Mouse (Mus musculus) embryonic facial prominence, embryonic 12.5 days (tissue): Measurements from ENCODE around the gene Hist1h3d. TPM values are rescaled to one million over a fixed set of nuclear protein-coding genes. Genes with fewer than 3 reads are reported as not detected.
"Not testable (repeated sequence)": the region's sequence is repeated elsewhere in the genome, so short reads cannot be mapped to it uniquely, and the experiment has no call there.

Experiments
- ATAC-seq: fragments of 200-750 bp; cut with Nextera tagmentation; 2 replicates; pipeline ENCODE4 v1.8.0; 2017; ENCODE audit not compliant: insufficient number of reproducible peaks, insufficient read depth, low FRiP score, low TSS enrichment
- H3K27ac ChIP-seq: fragments of 300-500 bp; sonication (generic); 2 replicates; pipeline ENCODE4 v1.5.1; 2016; ENCODE audit warnings: mild to moderate bottlenecking
- H3K27me3 ChIP-seq: fragments of 300-500 bp; sonication (generic); 2 replicates; pipeline ENCODE4 v1.6.1; 2016; ENCODE audit warnings: mild to moderate bottlenecking, moderate library complexity
- H3K36me3 ChIP-seq: fragments of 300-500 bp; sonication (generic); 2 replicates; pipeline ENCODE4 v1.6.1; 2016; ENCODE audit warnings: mild to moderate bottlenecking
- H3K4me1 ChIP-seq: fragments of 300-500 bp; sonication (generic); 2 replicates; pipeline ENCODE4 v1.6.1; 2016
- H3K4me2 ChIP-seq: fragments of 300-500 bp; sonication (generic); replicated peaks from 2 replicates; pipeline ENCODE4 v1.6.1; 2016; ENCODE audit warnings: mild to moderate bottlenecking, moderate library complexity
- H3K4me3 ChIP-seq: fragments of 300-500 bp; sonication (generic); 2 replicates; pipeline ENCODE4 v1.5.1; 2016; ENCODE audit warnings: mild to moderate bottlenecking
- H3K9ac ChIP-seq: fragments of 300-500 bp; sonication (generic); 2 replicates; pipeline ENCODE4 v1.6.1; 2016; ENCODE audit warnings: mild to moderate bottlenecking, moderate library complexity
- H3K9me3 ChIP-seq: fragments of 300-500 bp; sonication (generic); 2 replicates; pipeline ENCODE4 v1.6.1; 2016; ENCODE audit warnings: mild to moderate bottlenecking, moderate library complexity
- WGBS: fragments of 180-500 bp; shearing (Covaris S2); methylation state at CpG from one replicate; pipeline ENCODE4 v1.1.7; 2016; 5-methylcytosine and 5-hydroxymethylcytosine counted together
- polyA plus RNA-seq: library from polyadenylated mRNA; unstranded; fragments of >200 nt; fragmentation: Nextera tagmentation; extraction: Ambion mirVana; gene quantifications from 2 replicates; pipeline ENCODE4 v1.2.1, GENCODE M21; 2016

Gene Hist1h3d
- polyA plus RNA-seq, 1 experiment from 2014 or later = 5.5 TPM

DNA sequence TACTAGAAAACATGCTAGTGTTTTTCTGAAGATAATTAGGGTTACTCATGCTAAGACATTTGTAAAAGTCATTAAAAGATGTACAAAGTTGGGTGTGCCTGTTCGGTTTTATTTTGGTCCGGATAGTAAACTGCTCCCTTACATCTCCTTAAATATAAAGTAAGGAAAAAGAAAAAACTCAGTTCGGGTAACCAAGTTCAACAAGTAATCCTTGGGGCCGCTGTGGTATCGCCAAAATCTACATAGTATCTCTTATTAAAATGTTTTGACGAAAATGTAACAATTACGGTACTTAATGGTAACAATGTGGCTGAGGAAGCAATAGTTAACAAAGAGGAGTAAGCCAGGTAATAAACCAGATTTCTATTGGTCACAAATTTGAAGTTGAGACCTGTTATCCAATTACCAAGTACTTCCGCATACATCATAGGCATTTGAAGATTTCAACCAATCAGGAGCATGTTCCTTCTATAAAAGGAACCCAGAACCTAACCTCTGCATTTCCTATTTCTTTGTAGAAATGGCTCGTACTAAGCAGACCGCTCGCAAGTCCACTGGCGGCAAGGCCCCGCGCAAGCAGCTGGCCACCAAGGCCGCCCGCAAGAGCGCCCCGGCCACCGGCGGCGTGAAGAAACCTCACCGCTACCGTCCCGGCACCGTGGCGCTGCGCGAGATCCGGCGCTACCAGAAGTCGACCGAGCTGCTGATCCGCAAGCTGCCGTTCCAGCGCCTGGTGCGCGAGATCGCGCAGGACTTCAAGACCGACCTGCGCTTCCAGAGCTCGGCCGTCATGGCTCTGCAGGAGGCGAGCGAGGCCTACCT, 31.4 kb upstream of the Hist1h3d start, which contains the start of gene Hist1h3f:
Gene Hist1h3f (plus strand): TSS at position 88 of the 822 bp plus-strand sequence.
- under 1% methylated on average over 35 of the region's 45 CpGs for WGBS
- peak; percentile 86 for ATAC-seq
- Histone ChIP-seq H3K9ac (peak within 1 kb of the TSS; percentile 64), H3K9me3 (no peaks in the 10 kb centered on the region), H3K4me2 (peak within 1 kb of the TSS; percentile 68), H3K4me3 (peak within 1 kb of the TSS; percentile 47), H3K36me3 (no peaks in the 10 kb centered on the region), H3K27me3 (no peaks in the 10 kb centered on the region), H3K4me1 (peaks cover 5% of the 10 kb centered on the region; the same call in 1 of the 2 replicates), H3K27ac (peak within 1 kb of the TSS; percentile 96)

DNA sequence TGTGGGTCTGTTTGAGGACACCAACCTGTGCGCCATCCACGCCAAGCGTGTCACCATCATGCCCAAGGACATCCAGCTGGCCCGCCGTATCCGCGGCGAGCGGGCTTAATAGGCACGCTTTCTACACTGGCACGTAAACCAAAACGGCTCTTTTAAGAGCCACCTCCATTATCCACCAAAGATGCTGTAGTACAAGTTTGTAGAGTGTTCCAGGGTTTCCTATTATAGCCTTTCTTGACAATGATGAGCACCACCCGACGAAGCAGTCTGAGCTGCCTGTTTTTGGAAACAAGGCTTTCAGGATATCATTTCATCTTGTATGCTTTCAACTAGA, 30.8 kb upstream of the Hist1h3d start:
- not testable (repeated sequence) for ATAC-seq, H3K36me3 ChIP-seq, H3K27me3 ChIP-seq, H3K9me3 ChIP-seq, H3K4me1 ChIP-seq
- 0% methylated on average over 12 of the region's 14 CpGs for WGBS
- Histone ChIP-seq H3K4me2 (peak overlapping the region; percentile 41), H3K9ac (peak overlapping the region; percentile 64; the same call in 1 of the 2 replicates), H3K4me3 (peak overlapping the region; percentile 47), H3K27ac (peak overlapping the region; percentile 91)

DNA sequence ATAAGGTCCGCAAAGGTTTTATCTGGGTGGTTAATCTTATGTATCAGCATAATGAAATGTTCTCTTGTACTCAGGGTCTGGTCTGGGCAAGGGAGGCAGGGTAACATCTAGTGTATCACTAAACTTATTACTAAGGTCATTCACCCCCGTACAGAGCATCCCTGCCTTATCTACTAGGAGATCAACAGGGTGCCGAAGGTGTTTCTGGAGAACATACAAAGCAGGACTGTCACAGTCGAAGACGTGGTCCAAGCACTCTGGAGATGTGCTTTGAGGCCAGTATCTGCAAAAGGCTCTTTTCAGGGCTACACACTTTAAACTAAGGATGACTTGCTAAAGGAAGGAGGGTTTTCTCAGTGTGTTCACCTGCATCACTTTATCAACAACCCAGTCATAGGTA, 28.9 kb upstream of the Hist1h3d start:
- 70% methylated on average over 5 of the region's 5 CpGs for WGBS
- no peaks in the 10 kb centered on the region for H3K27me3 ChIP-seq
- no peak for ATAC-seq
- peaks cover 10% of the 10 kb centered on the region; the same call in 1 of the 2 replicates for H3K4me1 ChIP-seq
- H3K9ac ChIP-seq = no peak overlapping the region
- no peaks in the 10 kb centered on the region for H3K36me3 ChIP-seq
- H3K4me2 ChIP-seq = no peak overlapping the region
- H3K4me3 ChIP-seq = no peak overlapping the region
- H3K9me3 ChIP-seq = no peaks in the 10 kb centered on the region
- 0 out of 2 replicates have a peak overlapping the region, but pooled peaks have one; percentile 19 for H3K27ac ChIP-seq

DNA sequence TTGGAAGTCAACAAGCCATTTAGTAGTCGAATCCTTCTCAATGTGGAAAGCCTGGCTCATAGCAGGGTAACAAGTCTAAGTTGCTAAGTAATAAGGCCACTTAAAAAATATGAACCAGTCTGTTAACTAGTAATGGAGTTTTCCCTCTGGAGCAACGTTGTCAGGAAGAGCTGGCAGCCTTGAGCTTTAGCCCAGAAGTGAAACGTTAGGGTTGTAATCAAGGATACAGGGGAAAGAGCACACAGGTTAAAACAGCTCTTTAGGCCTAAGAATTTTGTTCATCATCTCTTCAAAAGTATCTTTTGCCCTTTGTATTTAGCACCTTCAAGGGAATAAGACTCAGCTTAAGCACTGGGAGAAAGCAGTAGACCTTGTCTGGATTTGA, 24.8 kb upstream of the Hist1h3d start:
- Histone ChIP-seq H3K9ac (peak overlapping the region; percentile 55), H3K36me3 (no peaks in the 10 kb centered on the region), H3K4me1 (0 out of 2 replicates have a peak, but pooled peaks cover 10% of the 10 kb centered on the region), H3K27me3 (no peaks in the 10 kb centered on the region), H3K4me3 (peak overlapping the region; percentile 43), H3K4me2 (peak overlapping the region; percentile 50), H3K27ac (peak overlapping the region; percentile 96), H3K9me3 (no peaks in the 10 kb centered on the region)
- no peak for ATAC-seq
- WGBS = 9% methylated on average over 3 of the region's 3 CpGs

DNA sequence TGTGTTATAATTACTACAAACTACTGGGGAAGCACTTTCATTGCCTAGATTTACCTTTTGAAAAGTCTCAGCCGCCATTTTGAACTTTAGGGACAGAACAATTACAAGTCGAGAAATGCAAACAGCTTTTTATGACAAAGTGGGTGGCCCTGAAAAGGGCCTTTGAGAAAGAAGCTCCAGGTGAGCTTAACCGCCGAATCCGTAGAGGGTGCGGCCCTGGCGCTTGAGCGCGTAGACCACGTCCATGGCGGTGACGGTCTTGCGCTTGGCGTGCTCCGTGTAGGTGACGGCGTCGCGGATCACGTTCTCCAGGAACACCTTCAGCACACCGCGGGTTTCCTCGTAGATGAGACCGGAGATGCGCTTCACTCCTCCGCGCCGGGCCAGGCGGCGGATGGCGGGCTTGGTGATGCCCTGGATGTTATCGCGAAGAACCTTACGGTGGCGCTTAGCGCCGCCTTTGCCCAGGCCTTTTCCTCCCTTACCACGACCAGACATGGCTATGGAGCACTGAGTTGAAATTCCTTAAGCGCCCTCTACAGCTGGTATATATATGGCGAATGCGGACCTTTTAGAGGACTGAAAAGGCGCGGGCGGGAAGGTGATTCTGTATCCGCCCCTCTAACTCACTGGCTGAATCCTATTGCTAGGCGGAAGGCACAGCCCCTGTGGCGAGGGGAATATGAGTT, 24.3 kb upstream of the Hist1h3d start, which contains the start of gene Hist1h4f:
Gene Hist1h4f (minus strand): TSS at position 503 of the 689 bp plus-strand sequence.
- peak within 1 kb of the TSS; percentile 96 for H3K27ac ChIP-seq
- peak; percentile 82 for ATAC-seq
- H3K9ac ChIP-seq = peak within 1 kb of the TSS; percentile 55
- WGBS = under 1% methylated on average over 47 of the region's 47 CpGs
- peak within 1 kb of the TSS; percentile 50 for H3K4me2 ChIP-seq
- not testable (repeated sequence) for H3K27me3 ChIP-seq, H3K9me3 ChIP-seq, H3K36me3 ChIP-seq
- H3K4me1 ChIP-seq = 0 out of 2 replicates have a peak, but pooled peaks cover 10% of the 10 kb centered on the region
- peak within 1 kb of the TSS; percentile 43 for H3K4me3 ChIP-seq

DNA sequence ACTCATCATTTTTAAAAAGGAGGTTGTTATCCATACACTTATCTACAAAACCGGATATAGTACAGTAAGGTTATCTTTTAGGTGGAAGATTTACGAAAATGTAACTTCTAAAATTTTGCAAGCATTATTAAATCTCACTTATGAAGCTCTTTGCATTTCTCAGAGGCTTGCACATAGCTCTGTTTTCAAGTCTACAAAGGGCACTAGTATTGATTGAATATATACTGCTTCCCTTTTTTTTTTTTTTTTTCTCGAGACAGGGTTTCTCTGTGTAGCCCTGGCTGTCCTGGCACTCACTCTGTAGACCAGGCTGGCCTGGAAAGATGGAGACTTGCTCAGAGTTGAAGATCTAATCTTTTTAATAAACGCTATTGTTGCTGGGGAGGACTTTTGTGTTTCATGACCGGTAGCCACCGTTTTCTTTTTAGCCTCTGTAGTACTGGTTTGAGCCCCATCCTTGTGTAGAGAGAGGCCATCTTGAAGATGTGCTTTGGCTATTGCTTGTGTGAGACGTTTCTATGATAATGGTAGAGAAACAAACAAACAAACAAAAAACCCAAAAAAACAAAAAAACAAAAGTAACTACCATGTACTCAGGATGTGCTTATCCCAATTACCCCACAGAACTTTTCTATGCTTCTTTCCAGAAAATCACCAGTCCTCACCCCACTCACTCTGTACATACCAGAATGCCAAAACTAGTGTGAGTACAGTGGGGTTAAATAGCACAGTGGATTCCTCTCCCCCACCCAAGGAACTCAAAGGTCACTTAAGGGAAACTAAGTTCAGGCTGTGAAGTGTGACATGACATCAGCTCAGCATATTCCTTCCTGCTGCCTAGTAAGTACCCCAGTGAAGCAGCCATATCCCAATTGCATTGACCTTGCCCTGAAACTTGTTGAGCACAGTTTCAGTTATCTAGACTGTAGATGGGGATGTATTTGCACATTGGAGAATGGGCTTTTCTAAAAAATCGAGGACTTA, 23.3 kb upstream of the Hist1h3d start:
- WGBS = 51% methylated on average over 8 of the region's 8 CpGs
- H3K27me3 ChIP-seq = no peaks in the 10 kb centered on the region
- H3K9me3 ChIP-seq = no peaks in the 10 kb centered on the region
- no peak for ATAC-seq
- peak overlapping the region; percentile 55; the same call in 1 of the 2 replicates for H3K9ac ChIP-seq
- H3K27ac ChIP-seq = peak overlapping the region; percentile 96
- H3K36me3 ChIP-seq = no peaks in the 10 kb centered on the region
- H3K4me1 ChIP-seq = 0 out of 2 replicates have a peak, but pooled peaks cover 10% of the 10 kb centered on the region
- peak overlapping the region; percentile 43 for H3K4me3 ChIP-seq
- peak overlapping the region; percentile 50 for H3K4me2 ChIP-seq

DNA sequence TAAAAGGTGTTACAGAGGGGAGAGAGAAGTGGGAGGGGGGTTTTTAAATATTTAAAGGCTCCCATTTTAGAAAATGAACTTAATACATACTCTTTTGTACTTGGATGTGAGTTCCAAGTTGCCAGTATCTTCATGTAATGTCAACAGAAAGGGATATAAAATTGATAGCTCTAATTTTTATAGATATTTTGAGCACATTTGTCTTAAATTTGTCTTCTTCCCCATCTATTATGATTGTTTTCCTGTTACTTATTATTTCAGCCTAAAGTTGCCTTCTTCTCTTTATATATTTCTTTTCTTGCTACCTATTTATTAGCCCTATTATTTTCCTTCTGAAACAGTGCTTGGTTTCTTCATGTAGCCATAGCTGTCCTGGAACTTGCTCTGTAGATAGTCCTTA, 22.6 kb upstream of the Hist1h3d start, which contains the start of gene Hist1h1d:
Gene Hist1h1d (plus strand): TSS at position 301 of the 400 bp plus-strand sequence.
- Histone ChIP-seq H3K27me3 (no peaks in the 10 kb centered on the region), H3K27ac (peak within 1 kb of the TSS; percentile 99), H3K4me3 (no peak within 1 kb of the TSS), H3K9me3 (no peaks in the 10 kb centered on the region), H3K4me1 (0 out of 2 replicates have a peak, but pooled peaks cover 10% of the 10 kb centered on the region), H3K36me3 (no peaks in the 10 kb centered on the region), H3K4me2 (peak within 1 kb of the TSS; percentile 82), H3K9ac (no peak within 1 kb of the TSS)
- ATAC-seq = no peak

DNA sequence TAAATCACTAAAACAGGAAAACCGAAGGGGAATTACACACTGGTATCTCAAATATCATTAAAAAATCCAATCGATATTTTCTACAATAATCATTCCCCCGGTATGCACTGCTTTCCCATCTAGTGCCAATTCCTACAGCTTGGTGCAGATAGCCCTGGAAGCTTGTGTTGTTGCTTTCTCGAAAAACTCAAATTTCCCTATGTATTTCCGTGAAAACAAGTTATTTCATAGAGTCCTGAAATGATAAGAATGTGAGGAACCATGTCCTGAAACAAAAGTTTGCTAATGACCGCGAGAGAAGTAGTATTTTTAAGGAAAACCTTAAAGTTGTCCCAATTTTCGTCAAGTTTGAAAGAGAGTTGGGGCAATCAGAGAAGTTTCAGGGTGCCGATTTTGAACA, 21.2 kb upstream of the Hist1h3d start:
- Histone ChIP-seq H3K4me1 (0 out of 2 replicates have a peak, but pooled peaks cover 10% of the 10 kb centered on the region), H3K27ac (peak overlapping the region; percentile 99), H3K36me3 (no peaks in the 10 kb centered on the region), H3K9ac (peak overlapping the region; percentile 75), H3K4me2 (peak overlapping the region; percentile 82), H3K9me3 (no peaks in the 10 kb centered on the region), H3K4me3 (peak overlapping the region; percentile 66), H3K27me3 (no peaks in the 10 kb centered on the region)
- no peak for ATAC-seq
- WGBS = 22% methylated on average over 9 of the region's 9 CpGs

DNA sequence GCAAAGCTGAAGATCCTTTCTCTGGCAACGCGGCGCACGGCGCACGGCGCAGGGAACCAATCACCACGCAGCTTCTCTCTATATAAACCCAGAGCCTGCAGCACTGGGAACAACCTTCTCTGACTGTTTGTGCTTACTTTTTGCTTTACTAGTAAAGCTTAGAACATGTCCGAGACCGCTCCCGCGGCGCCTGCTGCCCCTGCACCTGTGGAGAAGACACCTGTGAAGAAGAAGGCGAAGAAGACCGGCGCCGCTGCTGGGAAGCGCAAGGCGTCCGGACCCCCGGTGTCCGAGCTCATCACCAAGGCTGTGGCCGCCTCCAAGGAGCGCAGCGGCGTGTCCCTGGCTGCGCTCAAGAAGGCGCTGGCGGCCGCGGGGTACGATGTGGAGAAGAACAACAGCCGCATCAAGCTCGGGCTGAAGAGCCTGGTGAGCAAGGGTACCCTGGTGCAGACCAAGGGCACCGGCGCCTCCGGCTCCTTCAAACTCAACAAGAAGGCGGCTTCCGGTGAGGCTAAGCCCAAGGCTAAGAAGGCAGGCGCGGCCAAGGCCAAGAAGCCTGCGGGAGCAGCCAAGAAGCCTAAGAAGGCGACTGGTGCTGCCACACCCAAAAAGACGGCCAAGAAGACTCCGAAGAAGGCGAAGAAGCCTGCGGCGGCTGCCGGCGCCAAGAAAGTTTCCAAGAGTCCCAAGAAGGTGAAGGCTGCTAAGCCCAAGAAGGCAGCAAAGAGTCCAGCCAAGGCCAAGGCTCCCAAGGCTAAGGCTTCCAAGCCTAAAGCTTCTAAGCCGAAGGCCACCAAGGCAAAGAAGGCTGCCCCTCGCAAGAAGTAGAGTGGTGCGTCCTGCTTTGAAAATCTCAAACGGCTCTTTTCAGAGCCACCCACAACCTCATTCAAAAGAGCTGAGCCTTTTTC, 20.4 kb upstream of the Hist1h3d start:
- H3K9me3 ChIP-seq = no peaks in the 10 kb centered on the region
- 0 out of 2 replicates have a peak, but pooled peaks cover 10% of the 10 kb centered on the region for H3K4me1 ChIP-seq
- peak overlapping the region; percentile 99 for H3K27ac ChIP-seq
- WGBS = under 1% methylated on average over 54 of the region's 54 CpGs
- peak overlapping the region; percentile 66 for H3K4me3 ChIP-seq
- peak overlapping the region; percentile 82 for H3K4me2 ChIP-seq
- no peaks in the 10 kb centered on the region for H3K36me3 ChIP-seq
- peak; percentile 94 for ATAC-seq
- no peaks in the 10 kb centered on the region for H3K27me3 ChIP-seq
- H3K9ac ChIP-seq = peak overlapping the region; percentile 75

DNA sequence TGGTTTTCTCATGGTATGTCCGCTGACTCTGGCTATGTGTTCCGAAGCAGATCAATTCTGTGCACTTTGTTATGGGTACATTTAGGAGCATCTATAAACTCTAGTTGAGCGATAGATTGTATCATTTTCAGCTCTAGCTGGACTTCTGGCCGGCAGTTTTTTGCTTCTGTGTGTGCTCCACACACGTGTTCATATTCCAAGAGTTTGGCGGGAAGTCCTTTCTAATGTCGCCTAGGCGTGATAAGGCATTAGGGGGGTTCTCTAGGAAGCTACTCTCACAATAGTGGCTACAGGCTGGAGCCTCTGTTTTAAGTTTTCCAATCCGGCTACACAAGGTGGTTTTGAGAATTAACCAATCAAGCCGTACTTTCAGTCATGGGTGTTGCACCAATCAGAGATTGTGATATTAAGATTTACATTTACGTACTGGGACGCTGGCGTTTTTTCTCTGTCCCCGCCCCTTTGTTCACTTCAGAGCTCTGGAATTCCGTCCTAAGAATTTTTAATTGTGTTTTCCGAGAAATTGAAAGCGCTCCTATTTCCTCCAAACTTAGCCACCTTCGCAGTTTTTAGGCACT, 19.6 kb upstream of the Hist1h3d start:
- H3K9ac ChIP-seq = peak overlapping the region; percentile 75
- 0 out of 2 replicates have a peak, but pooled peaks cover 6% of the 10 kb centered on the region for H3K4me1 ChIP-seq
- H3K4me3 ChIP-seq = peak overlapping the region; percentile 66
- under 1% methylated on average over 18 of the region's 18 CpGs for WGBS
- H3K27ac ChIP-seq = peak overlapping the region; percentile 99
- H3K27me3 ChIP-seq = no peaks in the 10 kb centered on the region
- peak overlapping the region; percentile 82 for H3K4me2 ChIP-seq
- H3K36me3 ChIP-seq = no peaks in the 10 kb centered on the region
- ATAC-seq = peak; percentile 45
- H3K9me3 ChIP-seq = no peaks in the 10 kb centered on the region
